14 mouse cellular contexts compared by ENCODE assay signal in genomic region chr5:104958141-104958793, GRCm38 (mm10). TPM values are rescaled to one million over a fixed set of nuclear protein-coding genes. Genes with fewer than 3 reads are reported as not detected.
DNase-seq lines count a peak whose midpoint lies in the region; ATAC-seq lines count a peak whose summit lies in the region.
"Had no signal": no experiment of that assay in that cellular context is flagged by ENCODE, and none has a peak within 500 bp of the region (broad histone marks: within the 10 kb centered on the region; RNA-seq: fewer than 3 reads in every experiment).

No protein-coding gene starts in this region.

- no peaks in the 10 kb centered on the region for H3K27me3 ChIP-seq in liver, embryonic 13.5 days
- no peaks in the 10 kb centered on the region for H3K27me3 ChIP-seq in liver, embryonic 12.5 days (replicated peaks)
- H3K27me3 ChIP-seq in neural tube, embryonic 15.5 days (replicated peaks) = no peaks in the 10 kb centered on the region
- H3K27me3 ChIP-seq: embryonic facial prominence, embryonic 15.5 days had no signal

- WGBS in liver, embryonic 13.5 days (ENCODE audit: insufficient replicate concordance) = 33% methylated on average over 2 of the region's 2 CpGs
- 42% methylated on average over 2 of the region's 2 CpGs for WGBS in liver, embryonic 12.5 days (ENCODE audit: insufficient replicate concordance)
- 71% methylated on average over 2 of the region's 2 CpGs for WGBS in neural tube, embryonic 15.5 days

- intact Hi-C loops in left cerebral cortex, postnatal 25 days (cut with DNase I) = no loop called here

- no peaks in the 10 kb centered on the region for H3K4me1 ChIP-seq in liver, embryonic 13.5 days (replicated peaks)
- H3K4me1 ChIP-seq in liver, embryonic 12.5 days = no peaks in the 10 kb centered on the region
- H3K4me1 ChIP-seq in neural tube, embryonic 15.5 days = no peaks in the 10 kb centered on the region
- H3K4me1 ChIP-seq: embryonic facial prominence, embryonic 15.5 days had no signal

- no peak overlapping the region for H3K27ac ChIP-seq in liver, embryonic 13.5 days
- no peak overlapping the region for H3K27ac ChIP-seq in liver, embryonic 12.5 days
- no peak overlapping the region for H3K27ac ChIP-seq in neural tube, embryonic 15.5 days (replicated peaks)
- H3K27ac ChIP-seq: embryonic facial prominence, embryonic 15.5 days; stomach, postnatal 0 days had no signal

- H3K9ac ChIP-seq in liver, embryonic 13.5 days = no peak overlapping the region
- no peak overlapping the region for H3K9ac ChIP-seq in liver, embryonic 12.5 days
- H3K9ac ChIP-seq in neural tube, embryonic 15.5 days (replicated peaks) = no peak overlapping the region
- H3K9ac ChIP-seq: embryonic facial prominence, embryonic 15.5 days had no signal

- no peak overlapping the region for H3K4me2 ChIP-seq in liver, embryonic 13.5 days
- no peak overlapping the region for H3K4me2 ChIP-seq in liver, embryonic 12.5 days
- H3K4me2 ChIP-seq in neural tube, embryonic 15.5 days = no peak overlapping the region
- H3K4me2 ChIP-seq: embryonic facial prominence, embryonic 15.5 days had no signal

- DNase-seq in liver, embryonic 13.5 days = no peak
- peak; percentile 49 for DNase-seq in naive thymus-derived CD4-positive, alpha-beta T cell, adult 2 months (ENCODE audit: low read depth)
- DNase-seq in right cerebral cortex, adult 18-20 months = no peak
- no peak for DNase-seq in left cerebral cortex, postnatal 25 days (ENCODE audit: low spot score in 2 of 2)
- DNase-seq: adrenal gland, postnatal 14 days; cerebellum, adult 8-10 months had no signal

- no peaks in the 10 kb centered on the region for H3K36me3 ChIP-seq in liver, embryonic 13.5 days
- no peaks in the 10 kb centered on the region for H3K36me3 ChIP-seq in liver, embryonic 12.5 days
- no peaks in the 10 kb centered on the region for H3K36me3 ChIP-seq in neural tube, embryonic 15.5 days
- H3K36me3 ChIP-seq: embryonic facial prominence, embryonic 15.5 days had no signal

- ATAC-seq in liver, embryonic 13.5 days (ENCODE audit: low read depth) = peak; percentile 45; the same call in 1 of the 2 replicates
- ATAC-seq in liver, embryonic 12.5 days = no peak
- peak; percentile 75 for ATAC-seq in CD4-positive, CD25-positive, alpha-beta regulatory T cell, adult 4 months
- peak; percentile 95 for ATAC-seq in granulocyte monocyte progenitor cell, adult 5-6 weeks (replicated peaks; ENCODE audit: poor library complexity, severe bottlenecking)
- ATAC-seq in neural tube, embryonic 15.5 days (ENCODE audit: low FRiP score) = no peak
- ATAC-seq: midbrain, embryonic 16.5 days had no signal

- no peak overlapping the region for H3K4me3 ChIP-seq in liver, embryonic 13.5 days (replicated peaks)
- H3K4me3 ChIP-seq in liver, embryonic 12.5 days = no peak overlapping the region
- H3K4me3 ChIP-seq in neural tube, embryonic 15.5 days (replicated peaks) = no peak overlapping the region
- H3K4me3 ChIP-seq: embryonic facial prominence, embryonic 15.5 days had no signal

- H3K9me3 ChIP-seq in liver, embryonic 13.5 days (replicated peaks) = no peaks in the 10 kb centered on the region
- H3K9me3 ChIP-seq in liver, embryonic 12.5 days (replicated peaks) = no peaks in the 10 kb centered on the region
- no peaks in the 10 kb centered on the region; the same call in 1 of the 2 replicates for H3K9me3 ChIP-seq in neural tube, embryonic 15.5 days (replicated peaks)
- H3K9me3 ChIP-seq: embryonic facial prominence, embryonic 15.5 days had no signal

RNA-seq across cellular contexts. Expression of gene Abcg3, which starts 24.3 kb away (rescaled TPM):
- polyA plus RNA-seq in liver, embryonic 13.5 days (2015; fragmentation: Nextera tagmentation; extraction: Ambion mirVana) = 2.5 and 3.3 TPM in 2 replicates
- 2.2 and 2.3 TPM in 2 replicates for polyA plus RNA-seq in liver, embryonic 12.5 days (2016; fragmentation: Nextera tagmentation; extraction: Ambion mirVana)
- 10 to 100 TPM; 29.4 to 29.9 TPM for polyA plus RNA-seq in CD4-positive, CD25-positive, alpha-beta regulatory T cell, adult 4 months (2017; shearing (Covaris generic))
- 0.13 and 1.1 TPM in 2 replicates for total RNA-seq in granulocyte monocyte progenitor cell, adult 5-6 weeks (2014; fragmentation: Nextera tagmentation)
- 0.52 and 0.65 TPM in 2 replicates for total RNA-seq in granulocyte monocyte progenitor cell, adult 5-6 weeks (2017)
- polyA plus RNA-seq in neural tube, embryonic 15.5 days (2015; fragmentation: Nextera tagmentation; extraction: Ambion mirVana) = 0.40 and 2.5 TPM in 2 replicates
- under 1 TPM in 1 of 2 experiments, not detected in 1; 0.11 TPM for total RNA-seq in left cerebral cortex, postnatal 25 days (2021)
- total RNA-seq: MEL had no signal

Comparison
In these comparisons a context has a peak if more than half of its experiments do, and no peak if none do; other contexts are left out.
1. ATAC-seq: peak in liver, embryonic 13.5 days (single experiment), CD4-positive, CD25-positive, alpha-beta regulatory T cell, adult 4 months (single experiment) and granulocyte monocyte progenitor cell, adult 5-6 weeks (single experiment); none in liver, embryonic 12.5 days (single experiment) and neural tube, embryonic 15.5 days (single experiment).